Mouse (Mus musculus) ES-Bruce4 (cell line): ENCODE data around the gene Olfr1390.

Source experiments
- CTCF ChIP-seq: IDR thresholded peaks from one replicate; pipeline ENCODE4 v1.8.1; 2011; ENCODE audit warnings: low read depth, low read length
- POLR2A ChIP-seq: IDR thresholded peaks from one replicate; pipeline ENCODE4 v1.8.1; 2011; ENCODE audit warnings: low read length; ENCODE audit not compliant: insufficient read depth

DNA sequence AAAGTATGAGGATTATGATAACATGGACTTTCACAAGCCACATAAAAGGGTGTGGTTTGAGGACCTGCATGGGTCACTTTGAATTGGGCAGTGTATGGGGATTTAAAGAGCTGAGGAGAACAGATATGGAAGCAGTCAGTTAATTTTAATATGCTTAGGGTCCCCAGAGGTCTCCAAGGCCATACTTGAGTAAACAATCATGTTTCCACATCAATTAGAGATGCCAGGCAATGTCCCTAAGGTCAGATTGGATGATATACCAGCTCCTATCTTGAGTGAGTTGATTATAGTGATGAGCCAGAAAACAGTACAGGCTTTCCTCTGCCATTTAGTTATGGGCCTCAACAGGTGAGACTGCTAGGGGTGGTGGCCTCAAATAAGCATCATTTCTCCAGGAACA is 30.5 kb upstream of the Olfr1390 start, which contains the start of gene Olfr10:
- TF ChIP-seq POLR2A: no peak
- TF ChIP-seq CTCF: no peak
